Mouse (Mus musculus): ENCODE measurements at regions not wholly inside any gene's neighbourhood (a gene's known extent, or its start where the extent isn't known, plus 50 kb on each side); places are given as distances from the start of the nearest gene placed in this dataset.

GRCm38 (mm10) chr15:57542630-57543029, 65.2 kb upstream of the Slc22a22 start:
- DNase-seq, result no peak

- DNase-seq, result no peak
These were observed 58.1 kb upstream of the Slc22a22 start for GRCm38 (mm10) chr15:57535514-57535913.
